9 mouse cellular contexts compared by ENCODE assay signal in the genomic region with DNA sequence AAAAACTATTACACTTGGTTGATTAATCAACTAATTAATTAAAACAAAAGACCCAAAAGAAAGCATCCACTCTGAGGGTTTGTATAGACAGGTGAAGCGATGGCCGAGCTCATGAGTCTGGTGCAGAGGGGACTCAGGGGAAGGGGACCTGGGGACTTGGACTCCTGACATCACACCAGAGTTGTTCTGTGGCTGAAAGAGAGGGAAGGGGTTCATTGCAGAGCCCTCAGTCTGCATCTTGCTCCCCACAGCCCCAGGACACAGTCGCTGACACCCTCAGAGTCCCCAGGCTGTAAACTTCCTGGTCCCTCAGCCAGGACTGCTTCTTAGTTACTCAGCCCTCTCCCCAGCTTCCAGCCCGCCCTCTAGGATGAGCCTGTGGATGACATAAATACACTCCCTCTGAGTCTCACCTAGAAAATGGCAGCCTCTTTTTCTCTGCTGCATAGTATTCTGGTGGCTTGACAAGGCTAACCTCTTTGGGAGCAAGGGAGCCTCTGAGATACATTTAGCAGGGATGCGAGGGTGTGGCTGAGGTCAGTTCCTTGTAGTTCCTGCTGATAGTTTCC. TPM values are rescaled to one million over a fixed set of nuclear protein-coding genes. Genes with fewer than 3 reads are reported as not detected.
DNase-seq lines count a peak whose midpoint lies in the region; ATAC-seq and TF ChIP-seq lines count a peak whose summit lies in the region.
"Had no signal": no experiment of that assay in that cellular context is flagged by ENCODE, and none has a peak within 500 bp of the region (broad histone marks: within the 10 kb centered on the region; RNA-seq: fewer than 3 reads in every experiment).

No protein-coding gene starts in this region.

- H3K4me2 ChIP-seq in heart, postnatal 0 days (ENCODE audit: low read depth, low read length), result peak overlapping the region; percentile 94; the same call in 1 of the 2 replicates
- H3K4me2 ChIP-seq in liver, embryonic 16.5 days (ENCODE audit: low read depth, low read length), result peak overlapping the region; percentile 95

- intact Hi-C loops in heart, adult 2 months (cut with DNase I), result no loop called here

- H3K9ac ChIP-seq in heart, adult 2 months (ENCODE audit: low read depth, low read length), result no peak overlapping the region
- peak overlapping the region; percentile 80 for H3K9ac ChIP-seq in MEL (ENCODE audit: control insufficient read depth, low read depth, low read length, poor library complexity, severe bottlenecking)
- H3K9ac ChIP-seq in heart, postnatal 0 days (replicated peaks; ENCODE audit: low read depth, low read length), result 0 out of 2 replicates have a peak overlapping the region, but pooled peaks have one; percentile 97
- H3K9ac ChIP-seq in liver, embryonic 16.5 days (ENCODE audit: low read depth, low read length), result peak overlapping the region; percentile 89

- H3K36me3 ChIP-seq in heart, adult 2 months (ENCODE audit: control insufficient read depth, insufficient read depth, low read length), result no peaks in the 10 kb centered on the region
- H3K36me3 ChIP-seq in MEL (ENCODE audit: control insufficient read depth in 1 of 2, insufficient read depth in 2 of 2, low read length in 2 of 2), result peaks cover 0 to 7% of the 10 kb centered on the region in 2 experiments; a peak in 2 of 4 replicates
- no peaks in the 10 kb centered on the region for H3K36me3 ChIP-seq in heart, postnatal 0 days (replicated peaks; ENCODE audit: control insufficient read depth, insufficient read depth, low read length)
- H3K36me3 ChIP-seq in liver, embryonic 16.5 days (ENCODE audit: control insufficient read depth, insufficient read depth), result no peaks in the 10 kb centered on the region

- H3K79me2 ChIP-seq in heart, adult 2 months (replicated peaks; ENCODE audit: control insufficient read depth, insufficient read depth, low read length), result 0 out of 2 replicates have a peak, but pooled peaks cover 4% of the 10 kb centered on the region
- peaks cover 21% of the 10 kb centered on the region for H3K79me2 ChIP-seq in MEL (ENCODE audit: control insufficient read depth, insufficient read depth, low read length, poor library complexity)

- TF ChIP-seq RAD21 in MEL (IDR thresholded peaks at IDR 0.05; ENCODE audit: low read depth, low read length), result no peak

- TF ChIP-seq EP300 in heart, adult 2 months (IDR thresholded peaks at IDR 0.05; ENCODE audit: insufficient read depth, low read depth, low read length), result no peak
- TF ChIP-seq EP300 in MEL (IDR thresholded peaks at IDR 0.05; ENCODE audit: low read depth in 1 of 2, low read length in 2 of 2), result no peak
- no peak for TF ChIP-seq EP300 in heart, postnatal 0 days (IDR thresholded peaks at IDR 0.05; ENCODE audit: low read depth)

- H3K27ac ChIP-seq in heart, adult 2 months, result no peak overlapping the region; the same call in 1 of the 2 replicates
- H3K27ac ChIP-seq in MEL (ENCODE audit: control insufficient read depth, low read depth, low read length), result no peak overlapping the region
- H3K27ac ChIP-seq in heart, postnatal 0 days (ENCODE audit: low read depth), result no peak overlapping the region
- no peak overlapping the region for H3K27ac ChIP-seq in liver, embryonic 16.5 days (ENCODE audit: low read length)

- 72% methylated on average over 5 of the region's 5 CpGs for WGBS in heart, adult 2 months
- 74% methylated on average over 5 of the region's 5 CpGs for WGBS in heart, postnatal 0 days
- 64% methylated on average over 5 of the region's 5 CpGs for WGBS in liver, embryonic 16.5 days (ENCODE audit: insufficient replicate concordance)

- no peak for TF ChIP-seq POLR2A in heart, adult 2 months (IDR thresholded peaks at IDR 0.05; ENCODE audit: insufficient read depth, low read depth, low read length)
- no peak for TF ChIP-seq POLR2A in MEL (IDR thresholded peaks at IDR 0.05; ENCODE audit: control insufficient read depth in 1 of 2, insufficient read depth in 1 of 2, low read depth in 1 of 2, low read length in 2 of 2, poor library complexity in 1 of 2)

- no peaks in the 10 kb centered on the region for H3K9me3 ChIP-seq in MEL (replicated peaks; ENCODE audit: insufficient read depth, low read length)
- H3K9me3 ChIP-seq in heart, postnatal 0 days (replicated peaks; ENCODE audit: control insufficient read depth, low read length), result no peaks in the 10 kb centered on the region
- H3K9me3 ChIP-seq in liver, embryonic 16.5 days (replicated peaks; ENCODE audit: control insufficient read depth, low read length), result no peaks in the 10 kb centered on the region

- peaks cover 10% of the 10 kb centered on the region for H3K4me1 ChIP-seq in heart, adult 2 months (ENCODE audit: control insufficient read depth, insufficient read depth, low read length)
- peaks cover 15 to 23% of the 10 kb centered on the region in 2 experiments for H3K4me1 ChIP-seq in MEL (ENCODE audit: control insufficient read depth in 1 of 2, insufficient read depth in 2 of 2, low read length in 2 of 2)
- H3K4me1 ChIP-seq in heart, postnatal 0 days (ENCODE audit: control insufficient read depth, insufficient read depth), result peaks cover 33% of the 10 kb centered on the region
- H3K4me1 ChIP-seq in liver, embryonic 16.5 days (ENCODE audit: control insufficient read depth, low read depth, low read length), result peaks cover 68% of the 10 kb centered on the region

- H3K4me3 ChIP-seq in heart, adult 2 months, result peak overlapping the region; percentile 84
- peak overlapping the region; percentile 76 to 99 for H3K4me3 ChIP-seq in MEL (ENCODE audit: control insufficient read depth in 1 of 2, insufficient read depth in 1 of 2, low read depth in 2 of 2, low read length in 2 of 2)
- peak overlapping the region; percentile 86; the same call in 1 of the 2 replicates for H3K4me3 ChIP-seq in heart, postnatal 0 days (ENCODE audit: low read depth, low read length)
- peak overlapping the region; percentile 79; the same call in 1 of the 2 replicates for H3K4me3 ChIP-seq in liver, embryonic 16.5 days (ENCODE audit: low read depth, low read length)

- TF ChIP-seq CTCF in heart, adult 2 months (IDR thresholded peaks at IDR 0.05), result no peak
- no peak for TF ChIP-seq CTCF in MEL (IDR thresholded peaks at IDR 0.05 in 2 of 3, conservative IDR thresholded peaks at IDR 0.05 in 1 of 3; ENCODE audit: control insufficient read depth in 1 of 3, insufficient read depth in 1 of 3, low read depth in 2 of 3, low read length in 3 of 3, poor library complexity in 1 of 3, severe bottlenecking in 1 of 3)
- TF ChIP-seq CTCF in heart, postnatal 0 days (IDR thresholded peaks at IDR 0.05; ENCODE audit: low read depth), result no peak

- peaks cover 17% of the 10 kb centered on the region for H3K27me3 ChIP-seq in heart, adult 2 months (ENCODE audit: control insufficient read depth, insufficient read depth, low read length)
- no peaks in the 10 kb centered on the region for H3K27me3 ChIP-seq in MEL (ENCODE audit: control insufficient read depth in 1 of 2, insufficient read depth in 2 of 2, low read length in 2 of 2)
- H3K27me3 ChIP-seq in heart, postnatal 0 days (ENCODE audit: control insufficient read depth, insufficient read depth, low read length), result peaks cover 53% of the 10 kb centered on the region
- peaks cover 54% of the 10 kb centered on the region for H3K27me3 ChIP-seq in liver, embryonic 16.5 days (ENCODE audit: control insufficient read depth, insufficient read depth, low read depth, low read length)

- DNase-seq in heart, adult 2 months, result no peak
- DNase-seq in heart, adult 9 months (ENCODE audit: low spot score in 2 of 2), result no peak
- peak; percentile 37 for DNase-seq in MEL (ENCODE audit: low read depth, low spot score)
- no peak for DNase-seq in heart, postnatal 0 days (ENCODE audit: low spot score)
- no peak for DNase-seq in urinary bladder, adult 2 months (ENCODE audit: low spot score)
- no peak for DNase-seq in layer of hippocampus, postnatal 14 days (ENCODE audit: low spot score in 2 of 2)
- no peak for DNase-seq in gastrocnemius, adult 18-20 months (ENCODE audit: low spot score)

- ATAC-seq in heart, postnatal 0 days (ENCODE audit: insufficient read depth, low read depth), result no peak
- no peak for ATAC-seq in liver, embryonic 16.5 days (ENCODE audit: low read depth)

RNA-seq across cellular contexts. Expression of a gene that starts 0.8 kb away (rescaled TPM):
- total RNA-seq in heart, adult 2 months (2021), result under 1 TPM; 0.10 to 0.25 TPM
- 0.79 and 1.5 TPM in 2 replicates for polyA plus RNA-seq in heart, adult 2 months (2012; rRNA removed)
- 9.1 and 10.8 TPM in 2 replicates for total RNA-seq in MEL (2012; rRNA removed)
- polyA plus RNA-seq in MEL (2012; ENCODE audit: insufficient read depth in 1 of 2, insufficient read length in 2 of 2, low read depth in 1 of 2, low replicate concordance in 2 of 2, missing spikeins in 1 of 2), result 10 to 100 TPM in 1 of 2 experiments, not detected in 1; 23.5 TPM
- total RNA-seq in heart, postnatal 0 days (2014; rRNA removed; ENCODE audit: low replicate concordance), result not detected in 2 replicates
- 0.45 and 0.57 TPM in 2 replicates for polyA plus RNA-seq in heart, postnatal 0 days (2015; fragmentation: Nextera tagmentation; extraction: Ambion mirVana)
- 0.18 and 0.20 TPM in 2 replicates for polyA plus RNA-seq in liver, embryonic 16.5 days (2015; fragmentation: Nextera tagmentation; extraction: Ambion mirVana)
- polyA plus RNA-seq in urinary bladder, adult 2 months (2012; rRNA removed), result 5.5 and 5.7 TPM in 2 replicates
- 1 to 10 TPM; 5.0 to 8.9 TPM for total RNA-seq in layer of hippocampus, postnatal 14 days (2021)
- under 1 TPM; 0.21 TPM for total RNA-seq in gastrocnemius, adult 18-20 months (2021)

RNA-seq across cellular contexts. Expression of a gene that starts 3.4 kb away (rescaled TPM):
- 10 to 100 TPM; 82.4 to 85.6 TPM for total RNA-seq in heart, adult 2 months (2021)
- polyA plus RNA-seq in heart, adult 2 months (2012; rRNA removed), result 119 and 123 TPM in 2 replicates
- 22.7 and 29.1 TPM in 2 replicates for total RNA-seq in MEL (2012; rRNA removed)
- polyA plus RNA-seq in MEL (2012; ENCODE audit: insufficient read depth in 1 of 2, insufficient read length in 2 of 2, low read depth in 1 of 2, low replicate concordance in 2 of 2, missing spikeins in 1 of 2), result 100 to 1,000 TPM in 1 of 2 experiments, not detected in 1; 105 TPM
- 40.9 and 58.4 TPM in 2 replicates for total RNA-seq in heart, postnatal 0 days (2014; rRNA removed; ENCODE audit: low replicate concordance)
- polyA plus RNA-seq in heart, postnatal 0 days (2015; fragmentation: Nextera tagmentation; extraction: Ambion mirVana), result 104 and 107 TPM in 2 replicates
- polyA plus RNA-seq in liver, embryonic 16.5 days (2015; fragmentation: Nextera tagmentation; extraction: Ambion mirVana), result 47.1 and 49.3 TPM in 2 replicates
- polyA plus RNA-seq in urinary bladder, adult 2 months (2012; rRNA removed), result 140 and 147 TPM in 2 replicates
- total RNA-seq in layer of hippocampus, postnatal 14 days (2021), result 100 to 1,000 TPM; 424 to 430 TPM
- total RNA-seq in gastrocnemius, adult 18-20 months (2021), result 100 to 1,000 TPM; 114 to 115 TPM

RNA-seq across cellular contexts. Expression of a gene that starts 7.0 kb away (rescaled TPM):
- not detected for total RNA-seq in heart, adult 2 months (2021)
- not detected in 2 replicates for polyA plus RNA-seq in heart, adult 2 months (2012; rRNA removed)
- total RNA-seq in MEL (2012; rRNA removed), result 5.2 and 10.2 TPM in 2 replicates
- 1 to 10 TPM in 1 of 2 experiments, not detected in 1; 4.5 TPM for polyA plus RNA-seq in MEL (2012; ENCODE audit: insufficient read depth in 1 of 2, insufficient read length in 2 of 2, low read depth in 1 of 2, low replicate concordance in 2 of 2, missing spikeins in 1 of 2)
- not detected in 2 replicates for total RNA-seq in heart, postnatal 0 days (2014; rRNA removed; ENCODE audit: low replicate concordance)
- 4.0 and 6.0 TPM in 2 replicates for polyA plus RNA-seq in heart, postnatal 0 days (2015; fragmentation: Nextera tagmentation; extraction: Ambion mirVana)
- 2.5 TPM in 1 of 2 replicates, not detected in the other for polyA plus RNA-seq in liver, embryonic 16.5 days (2015; fragmentation: Nextera tagmentation; extraction: Ambion mirVana)
- not detected in 2 replicates for polyA plus RNA-seq in urinary bladder, adult 2 months (2012; rRNA removed)
- not detected for total RNA-seq in layer of hippocampus, postnatal 14 days (2021)
- total RNA-seq in gastrocnemius, adult 18-20 months (2021), result not detected
- total RNA-seq: hematopoietic stem cell, adult 5-6 weeks had no signal

RNA-seq across cellular contexts. Expression of a gene that starts 8.9 kb away (rescaled TPM):
- 10 to 100 TPM; 40.8 to 54.1 TPM for total RNA-seq in heart, adult 2 months (2021)
- polyA plus RNA-seq in heart, adult 2 months (2012; rRNA removed), result 54.9 and 62.4 TPM in 2 replicates
- 16.6 and 17.3 TPM in 2 replicates for total RNA-seq in MEL (2012; rRNA removed)
- 10 to 100 TPM in 1 of 2 experiments, not detected in 1; 41.2 TPM for polyA plus RNA-seq in MEL (2012; ENCODE audit: insufficient read depth in 1 of 2, insufficient read length in 2 of 2, low read depth in 1 of 2, low replicate concordance in 2 of 2, missing spikeins in 1 of 2)
- 64.7 and 77.6 TPM in 2 replicates for total RNA-seq in heart, postnatal 0 days (2014; rRNA removed; ENCODE audit: low replicate concordance)
- 30.9 and 36.2 TPM in 2 replicates for polyA plus RNA-seq in heart, postnatal 0 days (2015; fragmentation: Nextera tagmentation; extraction: Ambion mirVana)
- 14.7 and 15.3 TPM in 2 replicates for polyA plus RNA-seq in liver, embryonic 16.5 days (2015; fragmentation: Nextera tagmentation; extraction: Ambion mirVana)
- polyA plus RNA-seq in urinary bladder, adult 2 months (2012; rRNA removed), result 31.7 and 40.9 TPM in 2 replicates
- 10 to 100 TPM; 48.8 to 51.9 TPM for total RNA-seq in layer of hippocampus, postnatal 14 days (2021)
- 10 to 100 TPM; 31.2 to 32.8 TPM for total RNA-seq in gastrocnemius, adult 18-20 months (2021)

RNA-seq across cellular contexts. Expression of a gene that starts 9.2 kb away (rescaled TPM):
- total RNA-seq in heart, adult 2 months (2021), result 1 to 10 TPM; 1.3 to 1.5 TPM
- 0.88 and 1.7 TPM in 2 replicates for polyA plus RNA-seq in heart, adult 2 months (2012; rRNA removed)
- total RNA-seq in MEL (2012; rRNA removed), result 11.8 and 12.5 TPM in 2 replicates
- polyA plus RNA-seq in MEL (2012; ENCODE audit: insufficient read depth in 1 of 2, insufficient read length in 2 of 2, low read depth in 1 of 2, low replicate concordance in 2 of 2, missing spikeins in 1 of 2), result 10 to 100 TPM in 1 of 2 experiments, not detected in 1; 17.2 TPM
- 5.3 and 5.6 TPM in 2 replicates for total RNA-seq in heart, postnatal 0 days (2014; rRNA removed; ENCODE audit: low replicate concordance)
- polyA plus RNA-seq in heart, postnatal 0 days (2015; fragmentation: Nextera tagmentation; extraction: Ambion mirVana), result 0.65 and 0.77 TPM in 2 replicates
- polyA plus RNA-seq in liver, embryonic 16.5 days (2015; fragmentation: Nextera tagmentation; extraction: Ambion mirVana), result 5.1 and 5.8 TPM in 2 replicates
- polyA plus RNA-seq in urinary bladder, adult 2 months (2012; rRNA removed), result 3.8 and 4.1 TPM in 2 replicates
- 1 to 10 TPM; 4.5 to 6.4 TPM for total RNA-seq in layer of hippocampus, postnatal 14 days (2021)
- total RNA-seq in gastrocnemius, adult 18-20 months (2021), result 1 to 10 TPM; 1.5 to 1.7 TPM
